ENCODE assay signal across 8 mouse cellular contexts in the genomic region with DNA sequence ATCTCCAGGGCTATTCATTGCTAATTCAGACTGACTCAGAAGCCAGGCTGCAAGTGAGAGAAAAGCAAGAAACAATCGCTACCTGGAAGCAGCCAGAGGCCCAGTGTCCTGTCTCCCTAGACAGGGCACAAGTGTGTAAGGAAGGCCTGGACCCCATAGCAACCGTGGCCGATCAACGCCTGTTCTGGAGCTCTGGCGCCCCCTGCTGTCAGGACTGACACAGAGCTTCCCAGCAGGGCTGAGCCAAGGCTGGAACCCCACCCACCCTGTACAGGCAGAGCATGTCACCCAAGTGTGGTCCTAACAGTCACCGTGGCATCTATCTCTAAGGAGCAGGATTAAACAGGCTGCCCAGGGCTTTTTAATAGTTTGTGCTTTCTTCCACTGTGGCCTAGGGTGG. TPM values are rescaled to one million over a fixed set of nuclear protein-coding genes. Genes with fewer than 3 reads are reported as not detected.
DNase-seq lines count a peak whose midpoint lies in the region; ATAC-seq and TF ChIP-seq lines count a peak whose summit lies in the region.

No protein-coding gene starts in this region.

- H3K36me3 ChIP-seq in midbrain, embryonic 10.5 days: peaks cover 91% of the 10 kb centered on the region
- H3K36me3 ChIP-seq in midbrain, embryonic 16.5 days (ENCODE audit: control insufficient read depth, insufficient read depth, low read length): peaks cover 33% of the 10 kb centered on the region
- peaks cover 45% of the 10 kb centered on the region; the same call in 1 of the 2 replicates for H3K36me3 ChIP-seq in intestine, postnatal 0 days (ENCODE audit: control insufficient read depth, insufficient read depth)
- H3K36me3 ChIP-seq in limb, embryonic 10.5 days: peaks cover 91% of the 10 kb centered on the region

- intact Hi-C loops in gastrocnemius, postnatal 36 days (cut with DNase I): loop anchor here (2.0 kb wide), 1 partner anchor 17 kb away; no protein-coding TSS in a partner anchor

- 27% methylated on average over 6 of the region's 6 CpGs for WGBS in midbrain, embryonic 10.5 days
- WGBS in midbrain, embryonic 16.5 days: 22% methylated on average over 6 of the region's 6 CpGs
- 12% methylated on average over 6 of the region's 6 CpGs for WGBS in intestine, postnatal 0 days
- WGBS in limb, embryonic 10.5 days: 21% methylated on average over 6 of the region's 6 CpGs

- H3K27ac ChIP-seq in midbrain, embryonic 10.5 days (replicated peaks): no peak overlapping the region
- H3K27ac ChIP-seq in midbrain, embryonic 16.5 days (ENCODE audit: low read length): no peak overlapping the region
- H3K27ac ChIP-seq in intestine, postnatal 0 days (ENCODE audit: low read depth, low read length): no peak overlapping the region
- H3K27ac ChIP-seq in limb, embryonic 10.5 days: no peak overlapping the region

- no peak for ATAC-seq in midbrain, embryonic 16.5 days
- ATAC-seq in intestine, postnatal 0 days: 0 out of 2 replicates have a peak, but pooled peaks have one; percentile 39
- peak; percentile 83 for ATAC-seq in monocyte, adult 5-6 weeks (replicated peaks; ENCODE audit: insufficient number of reproducible peaks, low FRiP score, low TSS enrichment, poor library complexity, severe bottlenecking)

- no peak overlapping the region for H3K4me2 ChIP-seq in midbrain, embryonic 16.5 days (ENCODE audit: low read length)
- no peak overlapping the region for H3K4me2 ChIP-seq in intestine, postnatal 0 days (replicated peaks; ENCODE audit: low read depth)

- H3K4me1 ChIP-seq in midbrain, embryonic 10.5 days: peaks cover 3% of the 10 kb centered on the region; the same call in 1 of the 2 replicates
- no peaks in the 10 kb centered on the region for H3K4me1 ChIP-seq in midbrain, embryonic 16.5 days (ENCODE audit: control insufficient read depth, insufficient read depth, low read length)
- H3K4me1 ChIP-seq in intestine, postnatal 0 days (replicated peaks; ENCODE audit: control insufficient read depth, insufficient read depth, low read length): no peaks in the 10 kb centered on the region
- peaks cover 2% of the 10 kb centered on the region; the same call in 1 of the 2 replicates for H3K4me1 ChIP-seq in limb, embryonic 10.5 days

- peak; percentile 83 for DNase-seq in midbrain, embryonic 10.5 days (ENCODE audit: low spot score)
- DNase-seq in cerebellum, postnatal 25 days: peak; percentile 78 to 88
- peak; percentile 70 to 82 for DNase-seq in gastrocnemius, postnatal 36 days
- DNase-seq in limb, embryonic 10.5 days (ENCODE audit: low spot score): peak; percentile 92
- peak; percentile 86 to 97 for DNase-seq in spleen, postnatal 4 days (ENCODE audit: low spot score in 2 of 2)

- no peak overlapping the region for H3K4me3 ChIP-seq in midbrain, embryonic 10.5 days
- no peak overlapping the region for H3K4me3 ChIP-seq in midbrain, embryonic 16.5 days (ENCODE audit: low read depth, low read length)
- H3K4me3 ChIP-seq in intestine, postnatal 0 days (ENCODE audit: low read depth, low read length): no peak overlapping the region
- H3K4me3 ChIP-seq in limb, embryonic 10.5 days: no peak overlapping the region

- H3K27me3 ChIP-seq in midbrain, embryonic 10.5 days (ENCODE audit: low read depth, poor library complexity, severe bottlenecking): no peaks in the 10 kb centered on the region
- H3K27me3 ChIP-seq in midbrain, embryonic 16.5 days (ENCODE audit: control insufficient read depth, insufficient read depth, low read depth, low read length): no peaks in the 10 kb centered on the region
- no peaks in the 10 kb centered on the region for H3K27me3 ChIP-seq in intestine, postnatal 0 days (replicated peaks; ENCODE audit: control insufficient read depth, insufficient read depth, low read length)
- no peaks in the 10 kb centered on the region for H3K27me3 ChIP-seq in limb, embryonic 10.5 days (ENCODE audit: low read depth, poor library complexity, severe bottlenecking)

- H3K9ac ChIP-seq in midbrain, embryonic 16.5 days (ENCODE audit: low read depth, low read length): no peak overlapping the region
- no peak overlapping the region for H3K9ac ChIP-seq in intestine, postnatal 0 days (ENCODE audit: low read depth, low read length)

- peaks cover 10% of the 10 kb centered on the region for H3K9me3 ChIP-seq in midbrain, embryonic 10.5 days (replicated peaks)
- peaks cover 2% of the 10 kb centered on the region; the same call in 1 of the 2 replicates for H3K9me3 ChIP-seq in midbrain, embryonic 16.5 days (replicated peaks; ENCODE audit: control insufficient read depth, low read length, poor library complexity, severe bottlenecking)
- H3K9me3 ChIP-seq in intestine, postnatal 0 days (ENCODE audit: control insufficient read depth): no peaks in the 10 kb centered on the region
- H3K9me3 ChIP-seq in limb, embryonic 10.5 days (replicated peaks): no peaks in the 10 kb centered on the region

- TF ChIP-seq CTCF in intestine, postnatal 0 days (IDR thresholded peaks at IDR 0.05; ENCODE audit: low read depth): peak; percentile 95

RNA-seq across cellular contexts. Expression of a gene that starts 7.8 kb away (rescaled TPM):
- polyA plus RNA-seq in midbrain, embryonic 10.5 days (2016; fragmentation: Nextera tagmentation; extraction: Ambion mirVana): 7.8 and 9.9 TPM in 2 replicates
- polyA plus RNA-seq in midbrain, embryonic 16.5 days (2015; fragmentation: Nextera tagmentation; extraction: Ambion mirVana): 1.1 and 1.2 TPM in 2 replicates
- 1 to 10 TPM in 1 of 2 experiments, under 1 TPM in 1; 0.94 to 1.2 TPM for total RNA-seq in gastrocnemius, postnatal 36 days (2021)
- 34.8 and 37.6 TPM in 2 replicates for polyA plus RNA-seq in intestine, postnatal 0 days (2015; fragmentation: Nextera tagmentation; extraction: Ambion mirVana)
- polyA plus RNA-seq in limb, embryonic 10.5 days (2016; fragmentation: Nextera tagmentation; extraction: Ambion mirVana): 29.7 and 38.7 TPM in 2 replicates
- 6.3 to 20.1 TPM (median 7.1 TPM) in 3 replicates for total RNA-seq in monocyte, adult 5-6 weeks (2017)

RNA-seq across cellular contexts. Expression of a gene that starts 25.6 kb away (rescaled TPM):
- 27.9 and 28.7 TPM in 2 replicates for polyA plus RNA-seq in midbrain, embryonic 10.5 days (2016; fragmentation: Nextera tagmentation; extraction: Ambion mirVana)
- polyA plus RNA-seq in midbrain, embryonic 16.5 days (2015; fragmentation: Nextera tagmentation; extraction: Ambion mirVana): 16.1 and 17.0 TPM in 2 replicates
- 1 to 10 TPM; 4.7 to 5.7 TPM for total RNA-seq in gastrocnemius, postnatal 36 days (2021)
- 16.1 and 18.4 TPM in 2 replicates for polyA plus RNA-seq in intestine, postnatal 0 days (2015; fragmentation: Nextera tagmentation; extraction: Ambion mirVana)
- 31.3 and 31.6 TPM in 2 replicates for polyA plus RNA-seq in limb, embryonic 10.5 days (2016; fragmentation: Nextera tagmentation; extraction: Ambion mirVana)
- total RNA-seq in monocyte, adult 5-6 weeks (2017): 6.9 to 18.7 TPM (median 16.5 TPM) in 3 replicates

RNA-seq across cellular contexts. Expression of a gene that starts 35.2 kb away (rescaled TPM):
- polyA plus RNA-seq in midbrain, embryonic 10.5 days (2016; fragmentation: Nextera tagmentation; extraction: Ambion mirVana): 8.9 and 10.9 TPM in 2 replicates
- 6.1 and 6.5 TPM in 2 replicates for polyA plus RNA-seq in midbrain, embryonic 16.5 days (2015; fragmentation: Nextera tagmentation; extraction: Ambion mirVana)
- total RNA-seq in gastrocnemius, postnatal 36 days (2021): 1 to 10 TPM; 2.6 to 3.3 TPM
- polyA plus RNA-seq in intestine, postnatal 0 days (2015; fragmentation: Nextera tagmentation; extraction: Ambion mirVana): 7.1 and 7.2 TPM in 2 replicates
- polyA plus RNA-seq in limb, embryonic 10.5 days (2016; fragmentation: Nextera tagmentation; extraction: Ambion mirVana): 12.9 and 14.0 TPM in 2 replicates
- 30.9 to 41.9 TPM (median 32.6 TPM) in 3 replicates for total RNA-seq in monocyte, adult 5-6 weeks (2017)

RNA-seq across cellular contexts. Expression of a gene that starts 40.2 kb away (rescaled TPM):
- polyA plus RNA-seq in midbrain, embryonic 10.5 days (2016; fragmentation: Nextera tagmentation; extraction: Ambion mirVana): 3.0 and 3.1 TPM in 2 replicates
- polyA plus RNA-seq in midbrain, embryonic 16.5 days (2015; fragmentation: Nextera tagmentation; extraction: Ambion mirVana): 3.5 and 4.7 TPM in 2 replicates
- 10 to 100 TPM; 24.5 to 35.2 TPM for total RNA-seq in gastrocnemius, postnatal 36 days (2021)
- 1.8 and 2.3 TPM in 2 replicates for polyA plus RNA-seq in intestine, postnatal 0 days (2015; fragmentation: Nextera tagmentation; extraction: Ambion mirVana)
- polyA plus RNA-seq in limb, embryonic 10.5 days (2016; fragmentation: Nextera tagmentation; extraction: Ambion mirVana): 3.6 and 4.0 TPM in 2 replicates
- 12.8 to 48.9 TPM (median 20.8 TPM) in 3 replicates for total RNA-seq in monocyte, adult 5-6 weeks (2017)

RNA-seq across cellular contexts. Expression of a gene that starts 56.5 kb away (rescaled TPM):
- polyA plus RNA-seq in midbrain, embryonic 10.5 days (2016; fragmentation: Nextera tagmentation; extraction: Ambion mirVana): 0.17 TPM in 1 of 2 replicates, not detected in the other
- not detected in 2 replicates for polyA plus RNA-seq in midbrain, embryonic 16.5 days (2015; fragmentation: Nextera tagmentation; extraction: Ambion mirVana)
- total RNA-seq in gastrocnemius, postnatal 36 days (2021): not detected
- 25.6 and 34.8 TPM in 2 replicates for polyA plus RNA-seq in intestine, postnatal 0 days (2015; fragmentation: Nextera tagmentation; extraction: Ambion mirVana)
- 0.13 TPM in 1 of 2 replicates, not detected in the other for polyA plus RNA-seq in limb, embryonic 10.5 days (2016; fragmentation: Nextera tagmentation; extraction: Ambion mirVana)
- total RNA-seq in monocyte, adult 5-6 weeks (2017): not detected in 3 replicates
